Mouse (Mus musculus) MEL (cell line): ENCODE data around the gene Tnnt2. TPM values are rescaled to one million over a fixed set of nuclear protein-coding genes. Genes with fewer than 3 reads are reported as not detected.

ENCODE experiments used
- DNase-seq: peaks from one replicate; pipeline ENCODE4 v3.0.0; 2011; ENCODE audit warnings: low read depth, low spot score
- H3K27ac ChIP-seq: 2 replicates; pipeline ENCODE4 v1.5.1; 2012; ENCODE audit warnings: low read depth, mild to moderate bottlenecking, control low read depth, low read length, moderate library complexity; ENCODE audit not compliant: control insufficient read depth
- H3K27me3 ChIP-seq, 2 experiments: fragments of 150-350 bp in 1 of 2; sonication (generic) in 1 of 2; 2 replicates each; pipeline ENCODE4 v1.6.1; 2012; ENCODE audit warnings: low read length in 2 of 2, mild to moderate bottlenecking in 2 of 2, improper control_type of control experiment in 1 of 2, moderate library complexity in 1 of 2; ENCODE audit not compliant: insufficient read depth in 2 of 2, control insufficient read depth in 1 of 2
- H3K36me3 ChIP-seq, 2 experiments: 2 replicates each; pipeline ENCODE4 v1.6.1; 2012 to 2014; ENCODE audit warnings: low read length in 2 of 2, improper control_type of control experiment in 1 of 2, inconsistent platforms in 1 of 2, mild to moderate bottlenecking in 1 of 2; ENCODE audit not compliant: insufficient read depth in 2 of 2, control insufficient read depth in 1 of 2
- H3K4me1 ChIP-seq, 2 experiments: fragments of 150-350 bp in 1 of 2; sonication (generic) in 1 of 2; 2 replicates each; pipeline ENCODE4 v1.6.1; 2012; ENCODE audit warnings: low read length in 2 of 2, improper control_type of control experiment in 1 of 2, mild to moderate bottlenecking in 1 of 2; ENCODE audit not compliant: insufficient read depth in 2 of 2, control insufficient read depth in 1 of 2
- H3K4me3 ChIP-seq, 2 experiments: fragments of 150-350 bp in 1 of 2; sonication (generic) in 1 of 2; 2 replicates each; pipeline ENCODE4 v1.5.1; 2012; ENCODE audit warnings: low read depth in 2 of 2, low read length in 2 of 2, mild to moderate bottlenecking in 2 of 2, moderate library complexity in 2 of 2, control low read depth in 1 of 2, improper control_type of control experiment in 1 of 2; ENCODE audit not compliant: control insufficient read depth in 1 of 2, insufficient read depth in 1 of 2
- H3K79me2 ChIP-seq: 2 replicates; pipeline ENCODE4 v1.6.1; 2012; ENCODE audit warnings: mild to moderate bottlenecking, low read length, moderate library complexity; ENCODE audit not compliant: control insufficient read depth, poor library complexity, insufficient read depth
- H3K9ac ChIP-seq: 2 replicates; pipeline ENCODE4 v1.6.1; 2012; ENCODE audit warnings: low read depth, mild to moderate bottlenecking, control low read depth, low read length, moderate library complexity; ENCODE audit not compliant: control insufficient read depth, poor library complexity, severe bottlenecking
- H3K9me3 ChIP-seq: fragments of 150-350 bp; sonication (generic); replicated peaks from 2 replicates; pipeline ENCODE4 v1.6.1; 2012; ENCODE audit warnings: mild to moderate bottlenecking, low read length, improper control_type of control experiment, moderate library complexity; ENCODE audit not compliant: insufficient read depth
- BHLHE40 ChIP-seq: IDR thresholded peaks from 2 replicates; pipeline ENCODE4 v1.6.1; 2012; ENCODE audit warnings: low read depth, mild to moderate bottlenecking, inconsistent platforms, low read length, improper control_type of control experiment, borderline replicate concordance
- CHD1 ChIP-seq: IDR thresholded peaks from 2 replicates; pipeline ENCODE4 v1.6.1; 2012; ENCODE audit warnings: low read depth, mild to moderate bottlenecking, inconsistent platforms, low read length, improper control_type of control experiment
- CHD2 ChIP-seq: IDR thresholded peaks from 2 replicates; pipeline ENCODE4 v1.6.1; 2011; ENCODE audit warnings: low read length, improper control_type of control experiment
- E2F4 ChIP-seq: IDR thresholded peaks from 2 replicates; pipeline ENCODE4 v1.6.1; 2011; ENCODE audit warnings: low read depth, low read length, improper control_type of control experiment, borderline replicate concordance
- EP300 ChIP-seq, 2 experiments: IDR thresholded peaks; 2 replicates each; pipeline ENCODE4 v1.6.1; 2011; ENCODE audit warnings: improper control_type of control experiment in 2 of 2, low read length in 2 of 2, low read depth in 1 of 2, mild to moderate bottlenecking in 1 of 2
- GABPA ChIP-seq: IDR thresholded peaks from 2 replicates; pipeline ENCODE4 v1.6.1; 2012; ENCODE audit warnings: low read depth, mild to moderate bottlenecking, inconsistent platforms, low read length, improper control_type of control experiment, moderate library complexity
- GATA1 ChIP-seq: IDR thresholded peaks from 2 replicates; pipeline ENCODE4 v1.6.1; 2011; ENCODE audit warnings: low read depth, low read length, improper control_type of control experiment
- JUND ChIP-seq: IDR thresholded peaks from 2 replicates; pipeline ENCODE4 v1.6.1; 2011; ENCODE audit warnings: low read depth, mild to moderate bottlenecking, improper control_type of control experiment, low read length
- KAT2A ChIP-seq: conservative IDR thresholded peaks from 2 replicates; pipeline ENCODE4 v1.6.1; 2012; ENCODE audit warnings: low read depth, low read length, improper control_type of control experiment, inconsistent platforms
- MAZ ChIP-seq: IDR thresholded peaks from 2 replicates; pipeline ENCODE4 v1.6.1; 2012; ENCODE audit warnings: low read depth, mild to moderate bottlenecking, inconsistent platforms, low read length, improper control_type of control experiment
- MEF2A ChIP-seq: IDR thresholded peaks from 2 replicates; pipeline ENCODE4 v1.6.1; 2014; ENCODE audit warnings: low read depth, mild to moderate bottlenecking, inconsistent platforms, low read length, improper control_type of control experiment; ENCODE audit not compliant: poor library complexity, insufficient replicate concordance, severe bottlenecking; ENCODE audit errors: extremely low read depth
- MXI1 ChIP-seq: IDR thresholded peaks from 2 replicates; pipeline ENCODE4 v1.6.1; 2011; ENCODE audit warnings: mild to moderate bottlenecking, low read depth, low read length, improper control_type of control experiment
- MYB ChIP-seq: IDR thresholded peaks from 2 replicates; pipeline ENCODE4 v1.6.1; 2011; ENCODE audit warnings: mild to moderate bottlenecking, low read depth, low read length, improper control_type of control experiment
- MYC ChIP-seq: IDR thresholded peaks from 2 replicates; pipeline ENCODE4 v1.6.1; 2011; ENCODE audit warnings: low read depth, mild to moderate bottlenecking, low read length, improper control_type of control experiment, moderate library complexity
- NELFE ChIP-seq: IDR thresholded peaks from 2 replicates; pipeline ENCODE4 v1.6.1; 2011; ENCODE audit warnings: low read depth, low read length, improper control_type of control experiment
- POLR2A ChIP-seq, 2 experiments: IDR thresholded peaks; 2 replicates each; pipeline ENCODE4 v1.6.1; 2011 to 2012; ENCODE audit warnings: low read length in 2 of 2, mild to moderate bottlenecking in 2 of 2, control low read depth in 1 of 2, improper control_type of control experiment in 1 of 2, low read depth in 1 of 2, moderate library complexity in 1 of 2; ENCODE audit not compliant: control insufficient read depth in 1 of 2, insufficient read depth in 1 of 2, poor library complexity in 1 of 2
- POLR2AphosphoS2 ChIP-seq: IDR thresholded peaks from 2 replicates; pipeline ENCODE4 v1.6.1; 2011; ENCODE audit warnings: low read length, improper control_type of control experiment
- POLR2AphosphoS5 ChIP-seq: IDR thresholded peaks from 2 replicates; pipeline ENCODE4 v1.6.1; 2012; ENCODE audit warnings: low read depth, borderline replicate concordance, mild to moderate bottlenecking, inconsistent platforms, low read length, moderate library complexity, mixed read lengths
- RAD21 ChIP-seq: IDR thresholded peaks from 2 replicates; pipeline ENCODE4 v1.6.1; 2011; ENCODE audit warnings: mild to moderate bottlenecking, low read depth, low read length, improper control_type of control experiment
- SIN3A ChIP-seq: IDR thresholded peaks from 2 replicates; pipeline ENCODE4 v1.6.1; 2012; ENCODE audit warnings: low read length, improper control_type of control experiment, inconsistent platforms
- SMC3 ChIP-seq: IDR thresholded peaks from 2 replicates; pipeline ENCODE4 v1.6.1; 2011; ENCODE audit warnings: low read depth, low read length, improper control_type of control experiment
- TAL1 ChIP-seq: IDR thresholded peaks from 2 replicates; pipeline ENCODE4 v1.6.1; 2012; ENCODE audit warnings: mild to moderate bottlenecking, inconsistent platforms, low read length, moderate library complexity, mixed read lengths
- UBTF ChIP-seq: IDR thresholded peaks from 2 replicates; pipeline ENCODE4 v1.6.1; 2012; ENCODE audit warnings: low read depth, mild to moderate bottlenecking, inconsistent platforms, low read length, improper control_type of control experiment, moderate library complexity, borderline replicate concordance; ENCODE audit not compliant: insufficient read depth
- USF1 ChIP-seq: IDR thresholded peaks from 2 replicates; pipeline ENCODE4 v1.6.1; 2014; ENCODE audit warnings: low read depth, mild to moderate bottlenecking, inconsistent platforms, low read length, improper control_type of control experiment, moderate library complexity
- ZC3H11A ChIP-seq: IDR thresholded peaks from 2 replicates; pipeline ENCODE4 v1.6.1; 2012; ENCODE audit warnings: low read depth, mild to moderate bottlenecking, inconsistent platforms, low read length, improper control_type of control experiment
- ZMIZ1 ChIP-seq: IDR thresholded peaks from 2 replicates; pipeline ENCODE4 v1.6.1; 2012; ENCODE audit warnings: low read depth, mild to moderate bottlenecking, inconsistent platforms, low read length, improper control_type of control experiment, moderate library complexity
- ZNF384 ChIP-seq: IDR thresholded peaks from 2 replicates; pipeline ENCODE4 v1.6.1; 2012; ENCODE audit warnings: low read depth, mild to moderate bottlenecking, inconsistent platforms, low read length, improper control_type of control experiment
- polyA plus RNA-seq, 2 experiments: library from polyadenylated mRNA; stranded (reverse) in 1 of 2; unstranded in 1 of 2; fragments of >175 nt in 1 of 2; fragments of >200 nt in 1 of 2; gene quantifications; 2 replicates each; pipeline versions ENCODE4 v1.2.1 to v1.2.4; 2012; ENCODE audit warnings: low replicate concordance in 2 of 2, low read depth in 1 of 2; ENCODE audit not compliant: insufficient read length in 2 of 2, insufficient read depth in 1 of 2, missing spikeins in 1 of 2
- total RNA-seq: library from RNA; depleted of rRNA; stranded (reverse); fragments of 300-350 nt; gene quantifications from 2 replicates; pipeline ENCODE4 v1.2.3, GENCODE M21; 2012

Tnnt2 gene
- total and polyA plus RNA-seq, 3 experiments: not detected

DNA sequence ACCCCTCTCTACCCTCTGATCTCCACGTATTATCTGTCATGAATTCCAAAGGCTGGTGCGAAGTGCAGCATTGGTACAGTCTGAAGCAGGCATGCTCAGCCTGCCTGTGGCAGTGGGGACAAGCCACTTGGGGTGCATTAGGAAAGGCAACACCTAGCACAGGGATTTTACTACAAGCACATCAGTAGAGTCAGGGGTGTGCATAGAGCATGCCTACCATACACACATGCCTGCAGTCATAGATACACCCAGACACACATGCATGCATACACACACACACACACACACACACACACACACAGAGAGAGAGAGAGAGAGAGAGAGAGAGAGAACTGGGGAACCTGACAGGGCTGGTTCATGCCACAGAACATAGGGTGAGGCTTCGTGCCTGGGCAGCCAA, 23.9 kb upstream of the Tnnt2 start:
- H3K4me3 ChIP-seq: no peak overlapping the region
- no peaks in the 10 kb centered on the region; a peak in 1 of 4 replicates for H3K4me1 ChIP-seq
- TF ChIP-seq RAD21 (no peak), MXI1 (no peak), E2F4 (no peak), NELFE (no peak), MYB (no peak), POLR2A (IDR thresholded peaks at IDR 0.05; ENCODE audit: control insufficient read depth in 1 of 2, insufficient read depth in 1 of 2, low read depth in 1 of 2, low read length in 2 of 2, poor library complexity in 1 of 2) (no peak), ZNF384 (no peak), BHLHE40 (no peak), MYC (no peak), GATA1 (no peak), JUND (no peak), ZMIZ1 (no peak), CHD2 (no peak)
- H3K27ac ChIP-seq: no peak overlapping the region
- peaks cover 7 to 23% of the 10 kb centered on the region in 2 experiments for H3K27me3 ChIP-seq
- no peak overlapping the region for H3K9ac ChIP-seq
- no peaks in the 10 kb centered on the region for H3K9me3 ChIP-seq
- no peaks in the 10 kb centered on the region for H3K79me2 ChIP-seq
- DNase-seq: no peak
- H3K36me3 ChIP-seq: no peaks in the 10 kb centered on the region

DNA sequence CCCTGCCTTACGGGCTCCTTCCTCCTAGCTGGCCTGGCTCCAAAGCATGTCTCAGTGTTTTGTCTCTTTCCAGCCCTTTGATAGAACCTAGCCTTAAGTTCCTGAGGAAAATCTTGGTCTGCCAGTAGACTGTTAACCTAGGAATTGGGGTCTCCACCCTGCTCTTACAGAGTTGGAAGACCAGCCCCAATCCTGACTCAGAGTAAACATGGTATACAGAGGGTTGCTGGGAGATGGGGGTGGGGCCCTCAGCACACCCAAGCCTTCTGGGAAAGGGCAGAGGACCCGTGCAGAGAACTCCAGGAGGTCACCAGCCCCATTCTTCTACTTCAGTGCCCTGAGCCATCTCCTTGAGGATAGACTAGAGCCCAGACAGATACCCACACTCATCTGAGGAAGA, 23.5 kb upstream of the Tnnt2 start:
- TF ChIP-seq MXI1 (no peak), KAT2A (no peak), POLR2A (IDR thresholded peaks at IDR 0.05; ENCODE audit: control insufficient read depth in 1 of 2, insufficient read depth in 1 of 2, low read depth in 1 of 2, low read length in 2 of 2, poor library complexity in 1 of 2) (no peak), GATA1 (no peak), UBTF (no peak), POLR2AphosphoS5 (no peak), E2F4 (no peak), SIN3A (no peak), TAL1 (no peak), CHD1 (no peak), SMC3 (no peak), ZC3H11A (no peak), MAZ (no peak), POLR2AphosphoS2 (no peak), EP300 (IDR thresholded peaks at IDR 0.05; ENCODE audit: low read depth in 1 of 2, low read length in 2 of 2) (no peak), MEF2A (no peak), GABPA (no peak), USF1 (no peak)
- Histone ChIP-seq H3K27ac (no peak overlapping the region), H3K79me2 (no peaks in the 10 kb centered on the region), H3K9ac (no peak overlapping the region), H3K4me3 (no peak overlapping the region), H3K4me1 (no peaks in the 10 kb centered on the region; a peak in 1 of 4 replicates), H3K9me3 (no peaks in the 10 kb centered on the region), H3K27me3 (peaks cover 7 to 24% of the 10 kb centered on the region in 2 experiments), H3K36me3 (no peaks in the 10 kb centered on the region)
- DNase-seq: no peak
